Mouse (Mus musculus) kidney, adult 9 months (tissue): ENCODE results near the gene Tent2.

Experiments
- DNase-seq: peaks from one replicate; pipeline ENCODE4 v3.0.0; 2022

Gene Tent2

GRCm38 (mm10) chr13:93138059-93138458, 54.1 kb downstream of the Tent2 start:
- no peak for DNase-seq

DNA sequence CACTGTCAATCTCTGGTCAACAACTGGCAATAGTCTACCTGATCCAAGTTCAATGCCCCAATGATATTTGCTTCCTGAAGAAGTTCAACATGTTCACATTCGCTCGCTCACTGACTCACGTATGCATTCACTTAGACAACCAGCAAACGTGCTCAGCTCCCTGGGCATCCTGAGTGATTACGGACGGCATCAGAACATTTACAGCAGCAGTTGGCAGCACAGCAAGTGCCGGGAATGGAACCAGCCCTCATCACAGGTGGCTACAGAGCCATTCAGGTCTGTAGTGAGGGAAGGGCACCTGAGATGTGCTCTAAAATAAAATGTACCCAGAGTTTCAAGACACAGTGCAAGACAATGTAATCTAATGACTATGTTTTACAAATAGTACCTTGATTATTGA, 55.1 kb downstream of the Tent2 start:
- DNase-seq, result no peak

- DNase-seq, result no peak
Measured at GRCm38 (mm10) chr13:93136251-93136650, 55.9 kb downstream of the Tent2 start.

DNA sequence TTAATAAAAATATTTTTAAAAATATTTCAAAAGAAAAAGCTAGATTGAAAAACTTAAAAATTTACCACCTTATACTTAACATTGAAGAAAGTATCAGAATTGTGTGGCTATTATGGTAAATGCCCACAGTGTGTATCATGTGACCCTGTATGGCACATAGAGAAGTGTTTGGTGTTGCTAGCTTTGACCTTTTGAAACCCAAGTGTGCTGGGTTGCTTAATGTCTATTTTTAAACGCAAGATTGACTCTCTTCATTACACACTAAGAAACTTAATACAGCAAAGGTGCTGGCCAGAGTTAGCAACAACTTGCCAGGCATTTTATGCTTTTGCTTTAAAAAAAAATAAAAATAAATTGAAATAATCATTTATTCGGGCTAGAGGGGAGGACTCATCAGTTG, 56.7 kb downstream of the Tent2 start:
- DNase-seq, result no peak

DNA sequence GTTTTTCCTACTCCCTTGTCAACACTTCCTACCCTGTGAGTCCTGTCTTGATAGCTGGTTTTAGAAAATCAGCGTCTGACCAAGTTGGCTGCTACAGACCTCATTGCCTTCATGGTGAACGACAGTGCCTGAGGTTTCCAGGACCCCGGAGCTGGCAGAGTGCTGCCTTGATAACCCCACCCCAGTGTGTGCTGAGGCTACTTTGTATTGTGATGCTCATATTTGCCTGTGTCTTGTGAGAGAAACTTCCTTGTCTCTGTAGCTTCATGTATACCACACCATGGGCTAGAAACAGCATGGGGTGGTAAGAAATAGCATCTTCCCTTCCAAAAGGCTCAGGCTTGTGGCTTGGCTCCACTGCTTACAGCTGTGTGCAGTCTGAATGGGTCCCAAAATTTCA, 61.5 kb downstream of the Tent2 start:
- DNase-seq, result no peak

GRCm38 (mm10) chr13:93128961-93129360, 63.2 kb downstream of the Tent2 start:
- DNase-seq, result no peak

- DNase-seq, result no peak
Measured at GRCm38 (mm10) chr13:93128111-93128860, 63.9 kb downstream of the Tent2 start.

DNA sequence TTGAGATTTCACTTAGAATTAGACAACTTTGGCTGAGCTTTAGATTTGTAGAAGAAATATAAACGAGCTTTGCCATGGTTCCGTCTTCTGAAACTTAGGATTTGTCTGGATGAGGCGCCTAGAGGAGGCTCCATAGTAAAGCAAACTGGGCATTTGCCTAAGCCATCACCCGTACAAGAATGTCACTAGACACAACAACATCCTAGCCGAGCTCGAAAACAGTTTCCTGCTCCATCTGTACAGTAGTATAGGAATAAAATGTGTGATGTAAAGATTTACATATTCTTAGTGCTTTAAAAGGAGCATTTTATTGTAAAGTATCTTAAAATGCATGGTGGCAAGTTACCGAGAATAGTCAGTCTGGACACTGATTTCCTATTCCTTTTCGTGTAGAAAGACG, 69.9 kb downstream of the Tent2 start:
- DNase-seq, result no peak

GRCm38 (mm10) chr13:93117241-93117640, 74.9 kb downstream of the Tent2 start:
- no peak for DNase-seq

DNA sequence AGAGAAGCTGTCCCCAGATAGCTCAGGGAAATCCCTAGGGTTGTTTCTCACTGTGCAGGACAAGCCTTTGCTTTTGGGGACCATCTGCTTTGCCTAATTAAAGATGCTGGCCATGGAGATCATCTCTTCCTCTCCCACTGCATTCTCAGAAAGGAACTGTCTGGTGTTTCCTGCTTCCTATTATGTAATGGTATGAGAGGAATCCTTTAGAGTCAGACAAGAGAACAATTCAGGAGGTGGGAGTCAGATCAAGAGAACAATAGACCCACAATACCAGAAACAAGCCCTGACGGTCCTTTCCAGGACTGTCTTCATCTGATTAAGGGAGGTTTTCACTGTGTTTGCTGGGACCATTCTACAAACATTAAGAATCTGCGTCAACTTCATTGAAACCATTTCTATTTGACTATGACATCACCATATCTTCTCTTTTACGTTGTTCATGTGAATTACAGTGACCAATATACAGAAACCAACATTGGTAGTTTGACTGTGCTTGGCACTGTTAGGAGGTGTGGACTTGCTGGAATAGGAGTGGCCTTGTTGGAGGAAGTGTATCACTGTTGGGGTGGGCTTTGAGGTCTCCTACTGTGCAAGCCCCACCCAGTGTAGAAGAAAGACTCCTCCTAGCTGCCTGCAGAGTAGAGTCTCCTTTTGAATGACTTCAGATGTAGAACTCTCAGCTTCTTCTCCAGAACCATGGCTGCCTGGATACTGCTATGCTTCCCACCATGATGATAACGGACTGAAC, 89.7 kb downstream of the Tent2 start:
- DNase-seq, result no peak

- no peak for DNase-seq
Measured at GRCm38 (mm10) chr13:93098596-93098995, 93.6 kb downstream of the Tent2 start.

DNA sequence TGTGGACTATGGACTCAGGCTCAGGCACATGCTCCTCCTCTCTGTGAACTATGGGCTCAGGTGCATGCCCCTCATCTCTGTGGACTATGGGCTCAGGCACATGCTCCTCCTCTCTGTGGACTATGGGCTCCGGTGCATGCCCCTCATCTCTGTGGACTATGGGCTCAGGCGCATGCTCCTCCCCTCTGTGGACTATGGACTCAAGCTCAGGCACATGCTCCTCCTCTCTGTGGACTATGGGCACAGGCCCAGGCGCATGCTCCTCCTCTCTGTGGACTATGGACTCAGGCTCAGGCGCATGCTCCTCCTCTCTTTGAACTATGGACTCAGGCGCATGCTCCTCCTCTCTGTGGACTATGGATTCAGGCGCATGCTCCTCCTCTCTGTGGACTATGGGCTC, 95.5 kb downstream of the Tent2 start:
- DNase-seq, result peak; percentile 5
